Mouse (Mus musculus) testis, adult 10 weeks (tissue): Measurements from ENCODE around the gene Asic1. TPM values are rescaled to one million over a fixed set of nuclear protein-coding genes. Genes with fewer than 3 reads are reported as not detected.

Source experiments
- polyA plus RNA-seq: library from polyadenylated mRNA; stranded (reverse); fragments of 350-450 nt; fragmentation: Illumina TruSeq; extraction: RNeasy Lipid Tissue Mini Kit (QIAGEN cat#74804); gene quantifications from one replicate; pipeline ENCODE4 v1.2.3, GENCODE M21; 2014; ENCODE audit warnings: low read depth, low replicate concordance

Asic1 gene
- polyA plus RNA-seq = not detected

DNA sequence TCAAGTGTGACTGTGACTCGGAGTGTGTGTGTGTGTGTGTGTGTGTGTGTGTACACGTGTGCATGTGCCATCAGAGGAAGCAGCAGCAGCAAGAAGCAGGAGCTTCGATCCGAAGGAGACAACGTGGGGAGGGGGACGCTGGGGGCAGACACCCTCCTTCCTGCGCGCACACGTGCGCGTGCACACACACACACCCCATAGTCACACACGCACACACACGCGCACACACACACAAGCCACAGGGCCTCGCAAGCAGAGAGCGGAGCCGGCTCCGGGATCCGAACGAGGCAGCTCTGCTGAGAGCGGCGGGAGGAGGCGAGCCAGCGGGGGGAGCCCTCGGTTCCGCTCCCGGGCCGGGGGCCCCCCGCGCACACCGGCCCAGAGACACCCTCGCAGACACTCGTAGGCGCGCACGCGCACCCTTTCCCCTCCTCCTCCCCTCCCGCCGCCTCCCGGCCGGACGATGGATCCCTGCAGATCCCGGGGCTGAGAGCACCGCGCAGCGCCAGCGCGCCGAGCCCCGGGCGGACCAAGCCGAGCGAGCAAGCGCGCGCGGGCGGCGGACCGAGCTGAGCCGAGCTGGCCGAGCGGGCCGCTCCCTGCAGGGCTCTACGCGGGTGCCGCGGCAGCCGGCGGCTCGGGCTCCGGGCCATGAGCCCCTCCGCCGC lies at the start of gene Asic1:
Gene Asic1 (plus strand): TSS at position 215 of the 668 bp plus-strand sequence.

DNA sequence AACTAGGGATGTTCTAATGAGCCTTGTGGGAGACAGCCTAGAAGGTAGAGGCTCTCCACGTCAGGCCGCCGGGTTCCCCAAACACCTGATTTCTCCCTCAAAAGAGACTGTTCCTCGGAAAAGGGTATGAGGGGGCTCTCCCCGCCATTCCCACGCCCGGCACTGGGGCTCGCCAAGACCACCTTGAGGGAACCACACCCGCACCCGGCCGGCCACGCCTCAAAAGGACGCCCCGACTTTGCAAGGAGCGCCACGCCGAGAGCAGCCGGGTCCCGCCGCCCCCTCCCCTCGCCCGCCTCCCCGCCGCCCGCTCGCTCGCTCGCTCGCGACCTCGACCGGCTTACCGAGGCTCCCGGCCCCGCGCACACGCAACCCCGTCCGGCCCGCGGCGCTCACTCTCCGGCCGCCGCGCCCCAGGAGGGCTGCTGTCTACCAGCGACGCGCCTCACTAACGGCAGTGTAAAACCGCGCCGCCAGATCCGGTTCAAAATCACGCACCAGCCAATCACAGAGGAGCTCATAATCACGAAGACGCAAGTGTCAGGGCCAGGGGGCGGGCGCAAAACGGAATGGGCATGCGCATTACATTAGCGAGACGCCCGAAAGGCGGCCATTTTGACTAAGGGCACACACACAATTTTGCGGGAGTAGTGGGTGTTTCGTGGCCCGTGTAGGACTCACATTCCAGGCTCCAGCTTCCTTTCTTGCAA lies 18.9 kb upstream of the Asic1 start, which contains the start of gene Racgap1:
Gene Racgap1 (minus strand): TSS at position 494 of the 710 bp plus-strand sequence.

DNA sequence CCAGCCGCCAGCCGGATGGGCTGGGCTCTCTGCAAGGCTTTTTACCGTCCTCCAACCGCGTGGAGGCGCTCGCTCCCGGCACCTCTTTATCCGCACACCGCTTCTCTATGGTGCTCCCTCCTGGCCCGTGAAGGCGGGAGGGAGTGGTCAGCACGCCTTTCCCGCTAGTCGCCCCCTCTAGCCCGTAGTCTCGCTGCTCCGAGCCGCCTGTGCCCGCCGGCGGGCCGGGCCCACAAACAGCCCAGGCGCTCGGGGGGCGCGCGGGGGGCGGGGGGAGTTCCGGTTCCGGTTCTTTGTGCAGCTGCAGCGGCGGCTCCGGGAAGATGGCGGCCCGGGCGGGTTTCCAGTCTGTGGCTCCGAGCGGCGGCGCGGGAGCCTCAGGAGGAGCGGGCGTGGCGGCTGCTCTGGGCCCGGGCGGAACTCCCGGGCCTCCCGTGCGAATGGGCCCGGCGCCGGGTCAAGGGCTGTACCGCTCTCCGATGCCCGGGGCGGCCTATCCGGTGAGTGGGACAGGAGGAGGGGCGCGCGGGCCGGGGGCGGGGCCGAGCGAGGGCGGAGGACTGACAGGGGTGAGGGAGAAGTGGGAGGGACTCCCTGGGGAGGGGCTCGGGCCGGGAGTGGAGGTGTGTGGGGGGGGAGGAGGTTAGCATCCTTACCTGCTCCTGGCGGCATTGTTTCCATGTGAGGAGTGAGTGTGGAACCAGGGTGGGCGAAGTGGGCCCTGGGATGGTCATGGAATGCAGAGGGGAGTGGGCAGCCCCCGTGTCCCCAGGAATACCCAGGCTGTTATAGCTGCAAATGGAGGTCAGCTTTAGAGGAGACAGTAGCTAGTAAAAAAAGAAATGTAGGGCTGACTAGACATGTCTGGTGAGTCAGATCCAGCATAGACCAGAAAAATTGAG lies 32.1 kb downstream of the Asic1 start, which contains the start of gene Smarcd1:
Gene Smarcd1 (plus strand): TSS at position 131 of the 902 bp plus-strand sequence.

DNA sequence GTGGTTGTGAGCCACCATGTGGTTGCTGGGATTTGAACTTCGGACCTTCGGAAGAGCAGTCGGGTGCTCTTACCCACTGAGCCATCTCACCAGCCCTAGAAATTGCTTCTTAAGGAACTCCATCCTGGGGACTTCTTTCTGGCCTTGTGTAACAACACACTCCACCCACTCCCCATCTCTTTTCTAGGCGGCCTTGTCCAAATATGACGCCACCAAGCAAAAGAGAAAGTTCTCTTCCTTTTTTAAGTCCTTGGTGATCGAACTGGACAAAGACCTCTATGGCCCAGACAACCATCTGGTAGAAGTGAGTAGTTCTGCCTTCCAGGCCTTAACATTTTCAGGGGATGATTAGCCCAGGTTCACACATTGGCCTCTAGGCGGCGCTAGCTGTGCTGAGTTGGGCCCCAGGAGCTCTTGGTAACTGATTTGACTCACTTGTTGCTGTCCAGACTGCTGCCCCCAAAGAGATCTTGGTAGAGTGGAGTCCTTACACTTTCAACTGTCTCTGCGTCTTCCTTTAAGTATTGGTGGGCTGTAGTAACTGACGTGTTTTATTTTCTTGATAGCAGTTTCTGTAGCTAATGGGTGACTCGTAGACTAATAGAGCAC lies 35.4 kb downstream of the Asic1 start, which contains the start of gene Gm17349:
Gene Gm17349 (minus strand): TSS at position 51 of the 609 bp plus-strand sequence.

DNA sequence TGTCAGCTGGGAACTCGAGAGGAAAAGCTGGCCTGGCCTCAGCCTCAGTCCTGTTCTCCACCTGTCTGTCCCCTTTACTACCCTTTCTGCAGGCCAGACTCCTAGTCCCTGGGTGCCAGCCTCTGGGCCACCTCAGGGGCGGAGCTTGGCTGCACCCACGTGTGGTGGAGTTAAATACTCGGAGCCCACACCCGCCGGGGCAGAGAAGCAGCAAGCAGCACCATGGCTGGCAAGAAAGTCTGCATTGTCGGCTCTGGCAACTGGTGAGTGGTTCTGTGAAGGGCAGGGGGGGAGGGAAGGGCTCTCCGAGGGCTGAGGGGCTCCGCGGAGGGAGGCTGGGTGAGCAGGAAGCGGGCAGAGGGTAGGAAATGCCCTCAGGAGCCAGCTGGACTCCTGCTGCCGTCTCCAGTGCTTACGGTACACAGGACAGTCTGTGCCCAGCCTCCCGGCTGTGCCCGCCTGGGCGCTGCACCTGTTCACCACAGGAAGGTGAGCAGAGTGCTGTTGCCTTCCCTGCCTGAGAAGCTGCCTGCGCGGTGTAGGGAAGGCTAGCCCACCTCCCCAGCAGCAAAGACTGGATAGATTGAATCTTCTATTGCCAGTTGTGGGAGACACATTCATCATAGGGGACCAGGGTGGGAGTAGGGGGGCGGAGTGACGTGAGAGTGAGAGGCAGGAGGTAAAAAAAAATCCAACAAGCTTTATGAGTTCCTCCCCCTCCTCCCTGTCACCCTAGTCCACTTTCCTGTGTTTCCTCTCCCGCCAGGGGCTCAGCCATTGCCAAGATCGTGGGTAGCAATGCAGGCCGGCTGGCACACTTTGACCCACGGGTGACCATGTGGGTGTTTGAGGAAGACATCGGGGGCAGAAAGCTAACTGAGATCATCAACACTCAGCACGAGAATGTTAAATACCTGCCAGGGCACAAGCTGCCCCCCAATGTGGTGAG lies 47.5 kb downstream of the Asic1 start, which contains the start of gene Gpd1:
Gene Gpd1 (plus strand): TSS at position 130 of the 949 bp plus-strand sequence.

DNA sequence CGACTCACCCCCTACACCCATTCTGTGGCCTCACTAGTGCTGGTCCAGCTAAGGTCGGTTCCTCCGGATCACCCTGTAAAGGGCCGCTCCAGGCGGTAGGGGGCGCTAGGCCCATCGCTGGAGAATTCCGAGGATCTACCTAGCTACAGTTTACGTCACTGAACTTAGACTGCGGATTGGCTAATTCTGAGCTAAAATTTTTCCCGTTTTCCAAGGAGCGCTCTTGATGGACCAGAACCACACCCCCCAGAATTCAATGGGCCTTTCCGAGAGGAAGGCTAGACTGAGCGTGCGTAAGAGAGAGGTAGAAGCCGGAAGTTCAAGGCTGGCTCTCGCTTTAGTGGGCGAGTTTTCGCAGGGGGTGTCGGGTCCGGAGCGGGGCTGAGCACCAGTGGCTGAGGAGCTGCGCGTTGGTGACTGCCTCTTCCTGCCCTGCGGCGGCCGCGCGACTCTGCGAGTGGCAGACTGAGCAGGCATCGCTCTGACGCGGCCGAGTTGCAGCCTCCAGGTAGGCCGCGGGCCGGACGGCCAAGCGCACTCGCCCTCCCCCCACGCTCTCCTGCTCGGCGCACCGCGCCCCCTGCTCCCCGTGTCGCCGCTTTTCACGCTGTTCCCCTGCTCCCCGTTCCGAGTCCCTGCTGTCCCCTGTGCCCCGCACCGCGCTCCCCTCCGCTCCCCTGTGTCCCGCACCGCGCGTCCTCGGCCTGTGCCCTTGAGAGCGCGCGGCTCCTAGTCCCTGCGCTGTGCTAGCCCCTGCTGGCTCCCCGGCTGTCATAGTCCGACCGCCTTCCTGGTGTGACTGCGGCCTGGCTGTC lies 55.4 kb downstream of the Asic1 start, which contains the start of gene Cox14:
Gene Cox14 (plus strand): TSS at position 278 of the 815 bp plus-strand sequence.

Other genes starting within 250 kb of the Asic1 start
- gene Nckap5l, start 212.6 kb upstream of the Asic1 start, polyA plus RNA-seq = not detected
- 1.3 TPM for gene Bcdin3d, start 195.6 kb upstream of the Asic1 start, polyA plus RNA-seq
- not detected for gene Faim2, start 142.2 kb upstream of the Asic1 start, polyA plus RNA-seq
- 0.14 TPM for gene Aqp2, start 91.3 kb upstream of the Asic1 start, polyA plus RNA-seq
- gene Aqp5, start 79.6 kb upstream of the Asic1 start, polyA plus RNA-seq = not detected
- not detected for gene Aqp6, start 69.0 kb upstream of the Asic1 start, polyA plus RNA-seq
- 39.4 TPM for gene Racgap1, start 18.7 kb upstream of the Asic1 start, polyA plus RNA-seq
- 9.5 TPM for gene Smarcd1, start 31.8 kb downstream of the Asic1 start, polyA plus RNA-seq
- not detected for gene Gm17349, start 35.1 kb downstream of the Asic1 start, polyA plus RNA-seq
- 1.4 TPM for gene Gpd1, start 47.1 kb downstream of the Asic1 start, polyA plus RNA-seq
- 5.3 TPM for gene Cox14, start 55.2 kb downstream of the Asic1 start, polyA plus RNA-seq
- gene Cers5, start 102.5 kb downstream of the Asic1 start, polyA plus RNA-seq = 25.6 TPM
- gene Lima1, start 205.1 kb downstream of the Asic1 start, polyA plus RNA-seq = 5.9 TPM